Mouse (Mus musculus): ENCODE results near the gene Rrm2. TPM values are rescaled to one million over a fixed set of nuclear protein-coding genes. Genes with fewer than 3 reads are reported as not detected.

The Rrm2 gene
- polyA plus RNA-seq, 2 experiments, result 139 to 388 TPM

DNA sequence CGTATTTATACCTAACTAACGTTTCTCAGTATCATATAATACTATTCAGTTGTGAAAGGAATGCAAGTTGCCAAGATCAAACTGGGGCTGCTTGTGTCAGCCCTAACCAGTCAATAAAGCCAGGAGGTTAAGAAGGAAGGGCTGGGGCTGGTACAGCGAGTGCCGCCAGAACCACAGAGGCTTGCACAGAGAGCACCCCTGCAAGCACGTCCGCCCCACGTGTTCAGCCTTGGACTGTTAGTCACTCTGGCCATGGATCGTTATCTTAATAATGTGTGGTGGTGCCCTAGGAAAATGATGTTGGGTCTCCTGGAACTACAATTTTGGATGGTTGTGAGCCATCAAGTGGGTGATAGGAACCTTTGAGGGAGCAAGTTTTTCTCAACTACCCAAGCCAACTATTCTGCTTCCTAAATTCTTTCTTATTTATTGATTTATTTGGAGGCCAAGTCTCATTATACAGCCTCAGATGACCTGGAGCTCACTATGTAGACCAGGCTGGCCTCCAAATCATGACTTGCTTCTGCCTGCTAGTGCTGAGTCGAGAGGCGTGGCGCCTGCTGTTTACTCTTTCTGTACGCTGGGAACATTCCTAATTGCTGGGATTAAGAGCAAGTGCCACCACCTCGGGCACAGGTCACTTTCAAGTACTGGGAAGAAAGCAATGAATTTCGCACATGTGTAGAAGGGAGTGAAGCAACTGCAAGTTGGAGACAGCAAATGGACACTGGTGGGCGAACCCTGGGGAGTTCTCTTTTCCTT, 2.4 kb upstream of the Rrm2 start:
- peak overlapping the region; percentile 98 for H3K4me2 ChIP-seq (ENCODE audit: low read depth)
- H3K4me3 ChIP-seq (ENCODE audit: insufficient read depth in 1 of 2, low read depth in 2 of 2, low read length in 2 of 2), result peak overlapping the region; percentile 45 to 80
- no peak for ATAC-seq (ENCODE audit: insufficient read depth)

DNA sequence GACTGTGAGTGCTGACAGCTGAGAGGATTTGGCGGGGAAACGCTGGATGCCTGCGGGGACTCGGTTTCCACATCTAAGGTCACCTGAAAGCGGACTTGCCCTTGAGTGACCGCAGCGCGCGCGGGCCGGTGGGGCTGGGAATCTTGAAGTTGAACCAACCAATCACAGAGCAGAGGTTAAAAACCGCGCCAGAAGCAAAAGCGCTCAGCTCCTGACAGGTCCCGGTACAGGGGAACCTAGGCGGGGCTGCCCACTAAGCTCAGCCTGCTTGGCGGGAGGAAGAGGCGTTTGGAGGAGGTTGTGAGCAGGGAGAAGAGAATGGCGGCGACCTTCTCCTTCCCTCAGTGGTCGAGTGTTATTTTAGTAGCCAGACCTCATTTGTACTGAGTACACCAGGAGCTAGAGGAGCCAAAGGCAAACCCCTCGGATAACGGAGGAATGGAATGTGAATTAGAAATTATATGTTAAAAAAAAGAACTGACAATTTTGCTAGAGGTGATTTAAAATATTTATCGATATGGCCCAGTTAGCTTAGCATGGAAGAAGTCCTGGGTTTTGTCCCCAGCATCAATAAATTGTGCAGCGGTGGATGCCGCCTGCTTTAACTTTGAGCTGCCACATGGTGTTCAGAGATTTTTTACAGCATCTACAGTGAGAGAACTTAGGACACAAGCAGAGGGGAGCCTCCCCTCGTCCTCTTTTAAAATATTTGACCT, 1.1 kb upstream of the Rrm2 start:
- H3K9ac ChIP-seq (replicated peaks), result peak overlapping the region; percentile 90
- TF ChIP-seq CTCF (IDR thresholded peaks at IDR 0.05; ENCODE audit: low read depth), result no peak
- H3K4me1 ChIP-seq (replicated peaks; ENCODE audit: control insufficient read depth in 2 of 2, insufficient read depth in 2 of 2, low read length in 1 of 2), result peaks cover 43 to 54% of the 10 kb centered on the region in 2 experiments
- ATAC-seq (ENCODE audit: insufficient read depth) (peak; percentile 60), DNase-seq (ENCODE audit: low read depth in 3 of 3, low spot score in 3 of 3) (peak; percentile 85 to 90 (median 89))
- no peaks in the 10 kb centered on the region for H3K27me3 ChIP-seq (ENCODE audit: control insufficient read depth, insufficient read depth, low read length)
- peak overlapping the region; percentile 80 to 85 for H3K4me3 ChIP-seq (ENCODE audit: insufficient read depth in 1 of 2, low read depth in 2 of 2, low read length in 2 of 2)
- WGBS (ENCODE audit: insufficient replicate concordance), result under 1% methylated on average over 27 of the region's 27 CpGs
- H3K9me3 ChIP-seq (ENCODE audit: control insufficient read depth, low read length), result no peaks in the 10 kb centered on the region
- peak overlapping the region; percentile 93 for H3K27ac ChIP-seq
- peaks cover 31% of the 10 kb centered on the region for H3K36me3 ChIP-seq (replicated peaks; ENCODE audit: control insufficient read depth, insufficient read depth, low read depth)
- peak overlapping the region; percentile 98 for H3K4me2 ChIP-seq (ENCODE audit: low read depth)

More for the DNA sequence above, 2.4 kb upstream of the Rrm2 start:
- Histone ChIP-seq H3K36me3 (replicated peaks; ENCODE audit: control insufficient read depth, insufficient read depth, low read depth) (peaks cover 19% of the 10 kb centered on the region), H3K9me3 (ENCODE audit: control insufficient read depth, low read length) (no peaks in the 10 kb centered on the region), H3K4me1 (replicated peaks; ENCODE audit: control insufficient read depth in 2 of 2, insufficient read depth in 2 of 2, low read length in 1 of 2) (peaks cover 41 to 45% of the 10 kb centered on the region in 2 experiments), H3K27me3 (ENCODE audit: control insufficient read depth, insufficient read depth, low read length) (no peaks in the 10 kb centered on the region), H3K9ac (replicated peaks) (peak overlapping the region; percentile 90), H3K27ac (peak overlapping the region; percentile 93)
- DNase-seq (ENCODE audit: low read depth in 3 of 3, low spot score in 3 of 3), result peak in 1 of 3 experiments; percentile 47
- WGBS (ENCODE audit: insufficient replicate concordance), result 71% methylated on average over 15 of the region's 15 CpGs
- TF ChIP-seq CTCF (IDR thresholded peaks at IDR 0.05; ENCODE audit: low read depth) (no peak), EP300 (IDR thresholded peaks at IDR 0.05; ENCODE audit: low read depth) (no peak)

DNA sequence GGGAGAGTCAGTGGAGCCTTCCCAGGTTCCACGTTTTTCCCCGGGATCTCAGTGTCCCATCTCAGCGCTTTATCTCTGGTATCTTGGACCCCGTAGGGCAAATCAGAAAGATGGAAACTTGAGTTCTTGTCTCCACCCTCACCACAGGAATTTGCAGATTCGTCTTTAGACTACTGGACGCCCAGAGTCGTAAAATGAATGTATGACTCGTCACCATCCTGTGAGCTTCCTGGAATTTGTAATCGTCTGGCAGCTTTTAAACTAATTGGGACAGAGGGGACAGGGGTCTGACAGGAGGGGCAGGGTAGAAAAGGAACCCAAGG, 600 bp upstream of the Rrm2 start:
- Histone ChIP-seq H3K4me3 (ENCODE audit: insufficient read depth in 1 of 2, low read depth in 2 of 2, low read length in 2 of 2) (peak overlapping the region; percentile 80 to 85), H3K27ac (peak overlapping the region; percentile 93), H3K36me3 (replicated peaks; ENCODE audit: control insufficient read depth, insufficient read depth, low read depth) (peaks cover 36% of the 10 kb centered on the region), H3K9ac (replicated peaks) (peak overlapping the region; percentile 90), H3K4me1 (replicated peaks; ENCODE audit: control insufficient read depth in 2 of 2, insufficient read depth in 2 of 2, low read length in 1 of 2) (peaks cover 46 to 56% of the 10 kb centered on the region in 2 experiments), H3K27me3 (ENCODE audit: control insufficient read depth, insufficient read depth, low read length) (no peaks in the 10 kb centered on the region), H3K4me2 (ENCODE audit: low read depth) (peak overlapping the region; percentile 98), H3K9me3 (ENCODE audit: control insufficient read depth, low read length) (no peaks in the 10 kb centered on the region)
- no peak for ATAC-seq (ENCODE audit: insufficient read depth)
- peak in 1 of 3 experiments; percentile 50 for DNase-seq (ENCODE audit: low read depth in 3 of 3, low spot score in 3 of 3)
- under 1% methylated on average over 9 of the region's 9 CpGs for WGBS (ENCODE audit: insufficient replicate concordance)
- TF ChIP-seq CTCF (IDR thresholded peaks at IDR 0.05; ENCODE audit: low read depth) (no peak), EP300 (IDR thresholded peaks at IDR 0.05; ENCODE audit: low read depth) (no peak)

DNA sequence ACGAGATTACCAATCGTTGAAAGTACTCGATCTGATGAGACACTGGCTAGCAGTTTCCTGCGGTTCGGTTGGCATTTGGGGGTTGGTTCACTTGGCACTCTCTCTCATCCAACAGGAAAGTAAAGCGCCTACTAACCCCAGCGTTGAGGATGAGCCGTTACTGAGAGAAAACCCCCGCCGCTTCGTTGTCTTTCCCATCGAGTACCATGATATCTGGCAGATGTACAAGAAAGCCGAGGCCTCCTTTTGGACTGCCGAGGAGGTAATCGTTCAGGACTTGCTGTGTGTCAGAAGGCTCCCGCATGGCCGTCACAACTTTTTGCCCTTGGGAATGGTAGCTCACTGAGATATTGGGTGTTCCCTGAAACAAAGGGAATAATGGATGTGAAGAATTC, 780 bp downstream of the Rrm2 start:
- no peaks in the 10 kb centered on the region for H3K27me3 ChIP-seq (ENCODE audit: control insufficient read depth, insufficient read depth, low read length)
- WGBS (ENCODE audit: insufficient replicate concordance), result under 1% methylated on average over 17 of the region's 17 CpGs
- peak overlapping the region; percentile 98 for H3K4me2 ChIP-seq (ENCODE audit: low read depth)
- H3K36me3 ChIP-seq (replicated peaks; ENCODE audit: control insufficient read depth, insufficient read depth, low read depth), result peaks cover 50% of the 10 kb centered on the region
- ATAC-seq (ENCODE audit: insufficient read depth) (no peak), DNase-seq (ENCODE audit: low read depth in 3 of 3, low spot score in 3 of 3) (no peak)
- peak overlapping the region; percentile 66 to 80 for H3K4me3 ChIP-seq (ENCODE audit: insufficient read depth in 1 of 2, low read depth in 2 of 2, low read length in 2 of 2)
- no peaks in the 10 kb centered on the region for H3K9me3 ChIP-seq (ENCODE audit: control insufficient read depth, low read length)
- TF ChIP-seq EP300 (IDR thresholded peaks at IDR 0.05; ENCODE audit: low read depth) (no peak), CTCF (IDR thresholded peaks at IDR 0.05; ENCODE audit: low read depth) (no peak)
- H3K9ac ChIP-seq (replicated peaks), result peak overlapping the region; percentile 90
- H3K27ac ChIP-seq, result peak overlapping the region; percentile 84
- peaks cover 35 to 44% of the 10 kb centered on the region in 2 experiments for H3K4me1 ChIP-seq (replicated peaks; ENCODE audit: control insufficient read depth in 2 of 2, insufficient read depth in 2 of 2, low read length in 1 of 2)

DNA sequence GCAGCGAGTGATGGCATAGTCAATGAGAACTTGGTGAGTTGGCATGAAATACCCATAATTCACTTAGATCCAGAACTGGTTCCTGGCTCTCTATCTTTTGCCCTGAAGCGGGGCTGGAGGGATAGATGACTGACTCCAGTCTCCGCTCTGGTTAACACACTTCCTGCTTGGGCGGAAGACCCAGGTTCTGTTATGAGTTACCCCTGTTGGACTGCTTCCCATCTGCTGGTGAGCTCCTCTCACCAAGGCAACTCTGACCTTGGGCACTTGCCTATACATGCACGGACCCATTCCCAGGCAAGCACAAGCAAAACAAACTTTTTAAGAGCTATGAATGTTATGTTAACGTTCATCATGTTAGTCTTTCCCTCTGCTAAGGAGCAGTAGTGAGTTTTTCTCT, 1.4 kb downstream of the Rrm2 start:
- 7% methylated on average over 6 of the region's 6 CpGs for WGBS (ENCODE audit: insufficient replicate concordance)
- Histone ChIP-seq H3K36me3 (replicated peaks; ENCODE audit: control insufficient read depth, insufficient read depth, low read depth) (peaks cover 56% of the 10 kb centered on the region), H3K4me2 (ENCODE audit: low read depth) (peak overlapping the region; percentile 98), H3K9ac (replicated peaks) (peak overlapping the region; percentile 90), H3K4me3 (ENCODE audit: insufficient read depth in 1 of 2, low read depth in 2 of 2, low read length in 2 of 2) (peak overlapping the region; percentile 66 to 80), H3K4me1 (replicated peaks; ENCODE audit: control insufficient read depth in 2 of 2, insufficient read depth in 2 of 2, low read length in 1 of 2) (peaks cover 34 to 42% of the 10 kb centered on the region in 2 experiments), H3K27ac (peak overlapping the region; percentile 84), H3K9me3 (ENCODE audit: control insufficient read depth, low read length) (no peaks in the 10 kb centered on the region), H3K27me3 (ENCODE audit: control insufficient read depth, insufficient read depth, low read length) (no peaks in the 10 kb centered on the region)
- DNase-seq (ENCODE audit: low read depth in 3 of 3, low spot score in 3 of 3) (no peak), ATAC-seq (ENCODE audit: insufficient read depth) (no peak)
- no peak for TF ChIP-seq EP300 (IDR thresholded peaks at IDR 0.05; ENCODE audit: low read depth)
- no peak for TF ChIP-seq CTCF (IDR thresholded peaks at IDR 0.05; ENCODE audit: low read depth)

Data from liver, embryonic 14.5 days (tissue).